Mouse (Mus musculus): Measurements from ENCODE around the gene Hdhd5.

The Hdhd5 gene

GRCm38 (mm10) chr6:120531020-120531965 lies at the start of gene Hdhd5:
Hdhd5 (minus strand) TSS chr6:120531319.
- DNase-seq = peak; percentile 93

DNA sequence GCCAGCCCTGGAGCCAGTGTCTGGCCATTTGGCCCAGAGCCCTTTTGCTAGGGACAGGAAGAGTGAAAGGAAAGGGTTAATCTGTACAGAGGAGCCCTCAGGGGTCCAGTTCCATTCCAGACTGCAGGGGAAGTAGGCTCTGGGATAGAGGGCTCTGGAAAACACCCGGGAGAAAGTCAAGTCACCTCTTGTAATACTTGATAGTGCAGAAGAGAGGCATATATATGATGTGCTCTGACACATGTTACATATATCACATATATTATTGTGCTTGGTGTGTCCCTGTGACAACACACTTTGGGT lies 49.5 kb upstream of the Hdhd5 start:
- DNase-seq = no peak

- DNase-seq = peak; percentile 70
These were observed 49.0 kb upstream of the Hdhd5 start for GRCm38 (mm10) chr6:120579831-120580712.

- peak; percentile 38 for DNase-seq
These were observed 48.2 kb upstream of the Hdhd5 start for GRCm38 (mm10) chr6:120579110-120579830.

GRCm38 (mm10) chr6:120578471-120578870 lies 47.4 kb upstream of the Hdhd5 start:
- no peak for DNase-seq

GRCm38 (mm10) chr6:120572372-120572771 lies 41.3 kb upstream of the Hdhd5 start:
- DNase-seq = no peak

GRCm38 (mm10) chr6:120568257-120568656 lies 37.1 kb upstream of the Hdhd5 start:
- DNase-seq = no peak

DNA sequence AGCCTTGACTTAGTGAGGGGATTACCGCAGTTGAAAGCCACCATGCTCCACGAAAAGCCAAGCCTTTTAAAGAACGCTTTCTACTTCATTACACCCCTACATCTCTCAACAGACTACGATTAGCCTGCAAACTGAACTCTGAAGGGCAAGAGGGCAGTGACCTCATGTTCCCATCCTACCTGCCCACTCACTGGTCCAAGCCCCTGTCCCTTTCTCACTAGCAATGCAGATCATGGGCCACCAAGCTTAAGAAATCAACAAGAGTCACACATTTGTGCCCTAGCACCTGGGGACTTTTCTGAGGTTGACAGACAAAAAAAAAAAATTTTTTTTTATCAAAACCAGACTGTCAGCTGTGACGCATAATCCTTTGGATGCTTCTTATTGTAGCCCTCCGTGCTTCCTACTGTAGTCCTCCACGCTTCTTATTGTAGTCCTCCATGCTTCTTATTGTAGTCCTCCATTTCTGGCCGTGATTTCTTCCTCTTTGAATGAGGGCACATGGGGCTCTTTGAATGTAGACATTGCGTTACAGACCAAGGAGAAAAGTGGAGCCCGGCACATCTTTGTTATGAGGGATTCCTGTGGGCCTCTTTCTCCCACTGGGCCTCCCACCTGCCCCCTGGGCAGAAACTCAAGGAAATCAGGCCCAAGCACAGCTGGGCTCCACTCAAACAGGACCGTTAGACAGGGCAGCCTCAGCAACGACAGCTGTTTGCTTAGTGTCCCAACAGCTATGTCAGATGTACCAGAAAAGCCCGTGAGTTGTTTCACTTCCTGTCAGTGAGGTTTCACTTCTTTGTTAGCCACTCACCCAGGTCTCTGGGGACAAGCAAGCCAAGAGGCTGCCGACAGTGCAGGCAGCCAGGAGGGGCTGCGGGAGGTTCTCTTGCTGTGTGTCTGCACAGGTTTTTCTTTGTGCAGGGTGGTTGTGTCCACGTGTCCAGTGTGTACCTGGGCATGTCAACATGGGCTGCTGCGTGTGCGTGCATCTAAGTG lies 36.1 kb upstream of the Hdhd5 start:
- no peak for DNase-seq

DNA sequence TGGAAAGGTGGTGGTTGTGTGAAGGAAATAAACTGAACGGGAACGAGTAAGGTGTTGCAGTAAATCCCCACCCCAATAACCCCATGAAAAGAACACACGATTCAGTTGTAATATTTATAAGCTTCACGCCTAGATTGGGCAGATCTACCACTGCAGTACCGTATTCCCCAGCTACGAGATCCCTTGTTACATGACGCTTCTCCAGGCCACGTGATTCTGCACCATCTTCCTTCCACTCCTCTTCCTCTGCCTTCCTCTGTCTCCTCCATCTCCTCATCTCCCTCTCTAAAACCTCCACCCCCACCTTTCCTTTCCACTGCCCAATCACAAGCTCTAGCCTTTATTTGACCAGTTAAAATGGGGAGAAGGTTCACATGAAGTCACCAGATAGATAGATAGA lies 25.5 kb upstream of the Hdhd5 start:
- no peak for DNase-seq

GRCm38 (mm10) chr6:120555983-120556567 lies 25.0 kb upstream of the Hdhd5 start:
- no peak for DNase-seq

- no peak for DNase-seq
These were observed 24.0 kb upstream of the Hdhd5 start for GRCm38 (mm10) chr6:120555152-120555551.

DNA sequence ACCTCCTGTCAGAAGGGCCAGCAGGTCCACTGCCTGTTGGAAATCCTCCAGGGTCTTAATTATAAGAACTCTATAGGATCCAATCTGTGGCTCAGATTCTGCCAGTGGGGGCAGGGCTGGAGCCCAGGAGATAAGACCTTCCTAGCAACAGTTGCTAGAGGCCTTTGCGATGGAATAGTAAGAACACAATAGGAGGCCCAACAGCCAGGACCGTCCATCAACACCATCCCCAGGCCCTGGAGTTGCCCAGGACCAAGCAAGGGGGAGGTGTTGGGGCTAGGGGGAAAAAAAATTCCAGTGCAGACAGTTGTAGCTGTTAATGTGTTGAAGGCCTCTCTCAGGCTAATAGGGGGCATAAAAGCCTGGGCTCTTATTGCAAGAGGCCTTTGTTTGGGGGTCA lies 19.1 kb upstream of the Hdhd5 start:
- DNase-seq = no peak

- no peak for DNase-seq
These were observed 17.5 kb upstream of the Hdhd5 start for GRCm38 (mm10) chr6:120548581-120548980.

DNA sequence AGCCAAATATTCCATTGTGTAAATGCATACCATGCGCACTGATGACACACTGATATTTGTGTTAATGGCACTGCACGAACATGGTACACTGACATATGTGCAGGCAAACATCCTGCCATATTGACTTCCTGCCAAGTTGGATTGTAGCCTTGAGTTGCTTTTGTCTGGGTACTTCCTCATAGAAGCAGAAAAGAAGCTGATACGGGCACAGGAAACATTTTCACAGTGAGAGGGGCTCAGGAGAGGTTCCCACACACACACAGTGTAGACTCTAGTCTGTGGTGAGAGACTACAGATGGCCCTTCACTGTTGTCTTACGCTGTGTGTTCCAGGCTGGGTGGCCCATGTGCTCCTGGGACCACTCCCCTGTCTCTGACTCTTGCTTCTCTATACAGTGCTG lies 15.9 kb upstream of the Hdhd5 start:
- no peak for DNase-seq

- DNase-seq = no peak
These were observed 15.2 kb upstream of the Hdhd5 start for GRCm38 (mm10) chr6:120546292-120546691.

DNA sequence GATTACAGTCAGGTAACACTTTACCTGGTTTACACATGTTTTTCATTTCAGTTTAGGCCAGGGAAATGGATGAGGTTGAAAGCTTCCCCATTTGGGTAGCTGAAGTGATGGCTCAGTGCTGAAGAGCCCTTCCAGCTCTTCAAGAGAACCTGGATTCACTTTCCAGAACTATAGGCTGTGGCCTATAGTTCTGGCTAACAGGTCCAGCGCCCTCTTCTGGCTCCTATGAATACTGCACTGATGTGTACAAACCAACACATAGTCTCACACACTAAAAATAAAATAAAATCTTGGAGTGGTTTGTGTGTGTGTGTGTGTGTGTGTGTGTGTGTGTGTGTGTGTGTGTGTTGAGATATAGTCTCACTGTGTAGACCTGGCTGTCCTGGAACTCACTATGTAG lies 10.9 kb upstream of the Hdhd5 start:
- DNase-seq = no peak

- no peak for DNase-seq
These were observed 10.3 kb upstream of the Hdhd5 start for GRCm38 (mm10) chr6:120541386-120541785.

DNA sequence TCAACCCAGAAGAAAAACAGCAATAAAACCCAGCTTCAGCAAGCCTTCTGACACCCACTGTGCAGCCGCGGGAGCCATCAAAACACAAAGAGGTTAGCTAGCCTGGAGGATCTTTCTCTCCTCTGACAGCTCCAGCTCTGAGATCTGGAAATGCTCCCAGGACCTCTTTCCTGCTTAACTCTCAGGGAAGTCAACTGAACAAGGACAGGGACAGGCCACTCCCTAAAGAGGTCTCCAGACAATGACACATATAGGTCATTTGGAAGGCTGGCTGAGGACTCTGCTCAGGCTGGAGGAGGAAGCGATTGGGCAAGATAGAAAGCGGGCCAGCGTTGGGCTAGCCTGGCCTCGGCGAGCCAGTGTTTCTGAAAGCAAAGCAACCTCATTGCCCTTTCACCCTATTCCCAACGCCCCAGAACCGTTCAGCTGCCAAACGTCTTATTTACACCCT lies 8.7 kb upstream of the Hdhd5 start:
- DNase-seq = no peak

DNA sequence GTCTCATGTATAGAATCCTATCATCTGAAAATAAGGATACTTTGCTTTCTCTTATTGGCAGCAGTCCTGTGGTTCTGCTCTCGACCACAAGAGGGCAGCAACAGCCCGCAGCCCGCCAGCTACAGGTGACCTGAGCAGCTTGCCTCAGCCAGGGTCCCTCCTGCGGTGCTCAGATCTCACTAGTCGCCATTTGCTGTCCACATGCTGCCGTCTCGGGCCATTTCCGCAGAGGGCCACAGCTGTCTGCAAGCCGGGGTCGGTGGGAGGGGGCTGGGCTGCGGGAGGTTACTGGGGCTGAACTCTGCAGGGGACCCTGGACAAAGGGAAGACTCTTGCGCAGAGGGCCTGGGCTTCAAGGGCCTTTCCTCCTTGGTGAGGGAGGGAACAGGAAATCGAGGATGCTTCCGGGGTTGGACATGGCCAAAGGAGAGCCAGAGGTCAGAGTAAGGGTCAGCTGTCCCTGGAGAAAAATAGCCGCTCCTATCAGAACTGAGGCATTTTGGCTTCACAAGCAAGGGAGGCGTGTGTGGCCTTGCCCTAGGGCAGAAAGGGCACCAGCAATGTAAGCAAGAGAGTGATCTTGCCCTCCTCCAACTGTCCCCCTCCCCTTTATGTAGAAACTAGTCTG lies 8.1 kb upstream of the Hdhd5 start:
- peak; percentile 83 for DNase-seq

DNA sequence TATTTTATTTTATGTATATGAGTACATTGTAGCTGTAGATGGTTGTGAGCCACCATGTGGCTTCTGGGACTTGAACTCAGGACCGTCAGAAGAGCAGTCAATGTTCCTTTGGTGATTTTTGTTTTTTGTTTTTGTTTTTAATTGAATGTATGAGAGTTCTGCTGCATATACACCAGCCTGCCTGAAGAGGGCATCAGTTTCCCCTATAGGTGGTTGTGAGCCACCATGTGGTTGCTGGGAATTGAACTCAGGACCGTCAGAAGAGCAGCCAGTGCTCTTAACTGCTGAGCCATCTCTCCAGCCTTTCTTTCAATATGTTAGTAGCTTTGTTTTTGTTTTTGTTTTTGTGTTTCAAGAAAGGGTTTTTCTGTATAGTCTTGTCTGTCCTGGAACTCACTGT lies 5.2 kb upstream of the Hdhd5 start:
- no peak for DNase-seq

DNA sequence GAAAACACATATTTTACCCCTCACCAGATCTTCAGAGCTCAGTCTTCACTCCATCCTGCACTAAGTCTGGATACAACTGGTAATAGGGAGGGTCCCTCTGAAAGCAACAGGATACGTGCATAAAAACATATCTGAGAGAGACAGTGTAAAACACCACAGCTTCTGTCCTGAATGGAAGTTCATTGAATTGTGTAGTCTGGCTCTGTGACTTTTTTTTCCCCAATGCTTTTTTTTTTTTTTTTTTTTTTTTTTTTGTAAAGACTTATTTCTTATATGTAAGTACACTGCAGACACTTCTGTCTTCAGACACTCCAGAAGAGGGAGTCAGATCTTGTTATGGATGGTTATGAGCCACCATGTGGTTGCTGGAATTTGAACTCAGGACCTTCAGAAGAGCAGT lies 1.5 kb upstream of the Hdhd5 start:
- DNase-seq = no peak

All from cerebellum, adult 9-10 months (tissue).